Mouse (Mus musculus): ENCODE measurements around the gene Car12.
A peak's percentile ranks its signal among the peaks of the same experiment; 100 is the strongest.

Car12 gene

DNA sequence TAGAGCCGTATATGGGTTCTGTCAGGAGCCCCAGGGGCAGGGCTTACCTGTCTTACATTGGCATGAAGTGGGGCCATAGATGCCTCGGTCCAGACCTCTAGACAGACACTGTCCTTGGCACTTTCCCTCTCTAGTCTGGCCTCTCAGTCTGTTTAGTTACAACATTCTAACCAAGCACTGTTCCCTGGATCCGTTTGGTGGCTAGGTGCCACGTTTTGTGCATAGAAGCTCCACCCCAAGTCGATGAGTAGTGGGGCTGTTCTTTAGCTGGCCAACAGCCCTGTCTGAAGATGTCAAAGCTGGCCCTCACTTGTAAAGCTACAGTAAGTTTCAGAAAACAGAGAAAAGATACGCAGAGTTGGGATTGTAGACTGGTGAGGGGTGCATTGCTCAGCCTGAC lies 2.9 kb upstream of the Car12 start:
- DNase-seq (ENCODE audit: low spot score in 2 of 2) = peak in 1 of 2 experiments; percentile 34

DNA sequence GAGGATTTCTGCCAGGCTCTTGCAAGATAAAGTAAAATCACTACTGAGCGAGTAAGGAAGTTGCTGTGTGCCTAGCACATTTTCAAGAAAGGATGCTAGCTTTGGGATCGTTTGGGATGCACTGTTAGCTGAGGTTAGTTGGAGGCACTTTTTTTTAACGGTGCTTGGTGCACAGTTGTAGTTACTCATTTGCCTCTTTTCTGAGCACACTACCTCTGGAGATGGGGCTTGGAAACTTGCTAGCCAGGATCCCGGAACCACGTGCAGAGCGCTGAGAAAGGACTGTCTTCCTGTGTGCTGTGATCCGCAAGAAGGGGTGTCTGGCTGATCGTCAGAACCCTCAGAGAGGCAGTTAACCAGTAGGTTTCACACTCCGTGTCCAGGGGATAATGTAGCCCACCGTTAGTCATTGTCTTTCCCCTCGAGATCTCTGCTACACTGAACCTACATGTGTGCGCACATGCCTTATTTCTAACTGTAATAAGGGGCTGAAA lies 583 bp downstream of the Car12 start:
- no peak for DNase-seq (ENCODE audit: low spot score in 2 of 2)

DNA sequence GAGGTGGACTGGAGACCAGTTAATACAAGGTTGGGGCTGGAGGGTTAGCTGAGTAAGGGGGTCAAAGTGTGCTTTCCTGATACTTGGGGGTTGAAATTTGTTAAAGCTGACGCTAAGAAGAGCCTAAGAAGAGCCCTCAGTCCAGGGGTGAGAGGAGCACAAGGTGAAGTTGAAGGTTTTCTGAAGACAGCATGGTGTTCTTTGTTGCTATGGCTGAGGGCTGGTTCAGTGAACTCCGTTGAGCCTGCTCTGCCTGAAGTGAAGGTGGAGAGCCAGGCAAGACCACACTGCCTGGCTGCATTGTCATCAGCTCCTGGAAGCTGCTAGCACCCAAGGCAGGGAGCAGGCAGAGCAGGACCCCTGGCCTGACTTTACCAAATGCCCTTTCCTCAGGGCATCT lies 1.9 kb downstream of the Car12 start:
- no peak for DNase-seq (ENCODE audit: low spot score in 2 of 2)

DNA sequence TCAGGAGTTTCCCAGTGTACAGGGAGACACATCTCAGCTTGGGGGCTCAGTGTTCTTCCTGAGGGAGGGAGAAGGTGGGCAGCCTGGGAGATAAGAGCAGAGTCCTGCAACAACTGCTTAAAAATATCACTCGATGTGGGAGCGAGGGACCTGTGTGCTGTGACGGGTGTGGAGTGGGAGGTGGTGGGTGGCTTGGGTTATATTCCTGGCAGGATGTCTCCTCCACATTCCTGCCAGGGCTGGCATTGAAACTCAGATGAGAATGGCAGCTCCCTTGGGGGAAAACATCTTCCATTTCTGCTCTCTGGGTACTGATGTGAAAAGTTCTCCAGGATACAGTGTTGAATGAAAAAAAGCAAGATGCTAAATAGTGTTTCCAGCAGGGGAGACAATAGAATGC lies 3.0 kb downstream of the Car12 start:
- no peak for DNase-seq (ENCODE audit: low spot score in 2 of 2)

DNA sequence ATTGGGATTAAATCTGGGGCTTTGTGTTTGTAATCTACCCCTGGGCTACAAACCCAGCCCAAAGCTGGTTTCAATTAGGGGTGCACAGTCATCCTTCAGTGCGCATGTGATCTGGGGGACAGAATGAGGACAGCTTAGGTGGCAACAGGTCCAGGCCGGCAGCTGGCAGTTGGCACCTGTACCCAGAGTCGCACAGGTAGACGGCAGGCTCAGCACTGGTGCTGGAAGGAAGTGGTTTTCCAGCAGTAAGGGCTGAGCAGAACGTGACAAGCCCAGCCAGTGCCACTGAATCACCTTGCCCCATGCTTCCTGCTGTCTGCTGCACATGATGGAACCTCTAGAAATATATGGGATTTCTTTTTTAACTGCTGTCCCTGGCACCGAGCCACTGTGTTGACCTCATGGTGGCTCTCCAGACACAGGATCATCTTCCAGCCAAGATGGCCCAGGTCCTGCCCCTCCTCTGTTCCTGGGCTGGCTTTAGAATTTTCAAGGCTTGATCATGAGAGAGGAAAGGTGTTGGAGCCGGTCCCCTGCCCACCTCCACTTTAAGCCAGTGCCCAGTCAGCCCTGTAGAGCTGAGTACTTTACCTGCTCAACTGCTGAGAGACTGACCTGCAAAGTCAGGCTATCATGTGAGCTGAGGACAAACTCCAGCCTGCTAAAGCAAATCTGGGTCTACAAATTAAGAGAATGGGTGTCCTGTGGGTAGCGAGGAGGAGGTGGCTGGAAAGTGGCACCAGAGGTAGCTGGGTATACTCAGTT lies 7.4 kb downstream of the Car12 start:
- DNase-seq (ENCODE audit: low spot score in 2 of 2) = no peak

DNA sequence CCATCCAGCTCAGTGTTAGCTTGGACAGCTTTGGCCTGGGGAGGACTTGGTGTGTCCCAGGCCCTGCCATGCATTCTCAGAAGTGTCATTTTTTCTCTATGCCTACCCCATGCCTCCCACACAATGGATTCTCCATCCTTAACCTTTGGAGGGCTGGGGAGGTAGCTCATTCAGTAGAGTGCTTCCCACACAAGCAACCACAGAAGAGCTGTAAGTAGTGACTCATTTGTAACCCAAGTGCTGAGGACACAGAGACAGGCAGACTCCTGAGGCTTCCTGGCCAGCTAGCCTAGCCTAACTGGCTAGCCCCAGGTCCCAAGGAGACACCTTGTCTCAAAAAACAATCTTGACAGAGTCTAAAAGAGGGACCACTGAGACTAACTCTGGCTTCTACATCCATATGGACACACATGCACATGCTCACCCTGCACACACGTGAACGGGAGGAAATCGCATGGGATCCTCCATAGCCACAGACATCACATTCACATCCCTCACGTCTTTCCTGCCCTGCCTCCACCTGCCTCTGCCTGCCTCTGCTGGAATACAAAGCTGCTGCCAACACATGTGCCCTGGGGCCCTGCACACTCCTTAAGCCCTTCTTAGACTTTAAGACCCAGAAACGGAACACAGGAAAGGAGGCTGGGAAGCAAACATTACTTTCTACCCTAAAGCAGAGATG lies 8.8 kb downstream of the Car12 start:
- no peak for DNase-seq (ENCODE audit: low spot score in 2 of 2)

DNA sequence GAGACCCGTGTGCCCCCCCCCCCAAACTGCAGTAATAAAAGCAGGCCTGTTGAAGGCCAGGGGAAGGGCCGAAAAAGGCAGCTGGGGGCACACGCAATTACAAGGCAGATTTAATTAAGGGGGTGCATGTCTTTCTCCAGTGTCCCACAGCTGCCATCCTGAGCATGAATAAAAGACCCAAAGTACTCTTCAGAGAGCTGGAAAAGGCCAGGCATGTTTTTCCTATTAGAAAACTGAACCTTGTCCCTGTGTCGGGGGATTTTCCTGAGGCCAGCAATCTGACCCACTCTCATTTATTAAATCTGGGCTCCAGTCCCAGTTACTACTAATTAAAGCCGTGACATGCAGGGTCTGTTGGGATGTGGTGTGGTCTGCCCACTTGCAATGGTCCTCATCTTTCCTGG lies 9.4 kb downstream of the Car12 start:
- no peak for DNase-seq (ENCODE audit: low spot score in 2 of 2)

DNA sequence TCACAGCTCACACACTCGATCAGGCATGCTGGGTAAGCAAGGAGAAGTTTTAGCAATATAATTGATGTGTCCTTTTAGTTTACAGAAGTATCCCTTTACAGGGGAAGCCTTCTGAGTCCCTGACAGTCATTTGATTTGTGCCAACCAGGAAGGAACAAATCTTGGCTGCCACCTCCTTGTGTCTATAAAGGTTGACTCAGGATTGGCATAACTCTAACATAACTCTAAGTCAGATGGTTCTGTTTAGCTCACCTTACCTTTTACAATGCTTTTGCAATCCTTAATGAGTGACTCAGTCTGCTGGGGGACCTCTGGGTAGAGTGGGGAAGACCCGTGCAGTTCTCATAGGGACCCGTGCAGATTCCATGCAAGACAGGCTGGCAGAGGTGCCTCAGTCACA lies 12.1 kb downstream of the Car12 start:
- DNase-seq (ENCODE audit: low spot score in 2 of 2) = no peak

DNA sequence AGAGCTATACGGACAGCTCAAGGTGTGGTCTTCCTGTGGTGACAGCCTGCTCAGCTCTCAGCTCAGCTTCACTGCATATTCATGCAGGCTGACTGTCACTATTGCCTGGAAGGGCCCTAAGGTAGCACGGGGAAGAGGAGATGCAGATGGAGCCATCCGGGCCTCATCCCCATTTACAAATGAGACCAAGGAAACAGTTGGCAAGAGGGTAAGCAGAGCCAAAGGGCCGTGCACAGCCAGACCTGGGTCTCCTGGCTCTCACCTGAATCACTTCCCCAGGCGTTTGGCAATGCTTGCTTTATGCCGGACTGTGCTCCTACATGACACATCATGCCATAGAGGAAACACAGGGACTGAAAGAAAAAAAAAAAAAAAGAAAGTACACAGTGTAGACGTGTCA lies 13.8 kb downstream of the Car12 start:
- peak in 1 of 2 experiments; percentile 23 for DNase-seq (ENCODE audit: low spot score in 2 of 2)

DNA sequence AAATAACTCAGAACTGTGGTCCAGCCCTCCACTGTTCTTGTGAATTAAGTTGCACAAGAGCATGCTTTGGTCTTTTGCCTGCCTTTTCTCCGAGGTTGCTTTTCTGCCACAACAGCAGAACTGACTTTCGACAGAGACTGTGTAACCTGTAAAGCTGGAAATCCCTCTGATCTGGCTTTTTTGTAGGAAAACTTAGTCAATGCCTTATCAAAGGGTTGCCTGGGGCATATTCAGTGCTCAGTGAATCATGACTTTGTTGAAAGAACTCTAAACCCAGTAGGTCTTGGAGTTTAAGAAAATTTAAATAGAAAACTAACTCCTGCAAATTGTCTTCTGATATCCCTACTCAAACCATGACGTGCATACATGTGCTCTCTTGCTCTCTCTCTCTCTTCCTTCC lies 17.1 kb downstream of the Car12 start:
- no peak for DNase-seq (ENCODE audit: low spot score in 2 of 2)

DNA sequence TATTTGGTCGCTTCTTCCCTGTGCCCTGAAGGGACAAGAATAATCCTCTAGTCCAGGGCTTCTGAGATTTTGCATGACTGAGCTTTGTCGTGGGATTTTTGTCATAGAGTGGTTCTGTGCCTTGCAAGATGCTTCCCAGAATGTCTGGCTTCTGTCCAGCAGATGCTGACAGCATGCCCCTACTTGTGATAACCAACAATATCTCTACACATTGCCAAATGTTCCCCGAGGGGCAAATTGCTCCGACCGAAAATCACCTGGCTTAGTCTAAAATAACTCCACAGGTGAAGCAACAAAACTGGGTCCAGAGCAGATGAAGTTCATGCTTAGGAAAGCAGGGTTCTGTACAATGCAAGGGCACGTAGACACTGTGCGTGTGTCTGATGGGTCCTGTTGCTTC lies 17.8 kb downstream of the Car12 start:
- DNase-seq (ENCODE audit: low spot score in 2 of 2) = no peak

DNA sequence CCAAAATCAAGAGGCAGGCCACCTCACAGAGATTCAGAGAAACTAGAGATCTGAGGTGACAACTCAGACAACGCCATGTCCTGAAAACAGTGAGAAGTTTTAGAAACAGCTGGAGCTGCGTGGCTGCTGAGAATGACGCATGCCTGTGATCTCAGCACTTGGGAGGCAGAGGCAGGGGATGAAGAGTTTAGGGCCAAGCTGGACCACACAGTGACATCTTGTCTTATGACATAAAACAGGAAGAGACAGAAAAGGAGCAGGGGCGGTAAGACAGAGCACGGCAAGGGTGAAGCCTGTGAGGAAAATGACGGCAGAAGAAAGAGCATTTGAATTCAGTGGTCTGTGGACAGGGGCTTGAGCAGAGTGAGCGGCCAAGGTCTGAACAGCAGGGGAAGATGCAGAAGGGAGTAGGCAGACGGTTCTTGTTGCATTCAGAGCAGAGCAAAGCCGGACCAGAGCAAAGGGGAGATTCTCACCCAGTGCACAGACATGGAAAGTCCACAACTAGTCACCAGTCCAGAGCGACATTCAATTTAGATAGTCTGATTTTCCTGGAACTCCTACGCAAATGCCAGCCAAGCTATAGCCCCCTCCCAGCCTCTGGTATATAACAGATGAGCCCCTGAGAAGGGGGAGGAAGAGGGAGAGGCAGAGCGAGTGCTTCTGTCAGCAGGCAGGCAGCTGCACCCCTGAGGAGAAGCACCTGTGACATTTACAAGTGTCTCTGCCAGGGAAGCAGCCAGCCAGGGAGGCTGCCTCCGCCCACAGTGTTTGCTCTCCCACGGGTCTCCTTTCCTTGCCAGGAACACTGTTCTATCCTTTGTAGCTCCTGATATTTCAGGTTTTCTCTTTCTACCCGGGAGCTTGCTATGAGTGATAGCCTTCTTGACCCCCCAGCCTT lies 19.6 kb downstream of the Car12 start:
- peak in 1 of 2 experiments; percentile 26 for DNase-seq (ENCODE audit: low spot score in 2 of 2)

DNA sequence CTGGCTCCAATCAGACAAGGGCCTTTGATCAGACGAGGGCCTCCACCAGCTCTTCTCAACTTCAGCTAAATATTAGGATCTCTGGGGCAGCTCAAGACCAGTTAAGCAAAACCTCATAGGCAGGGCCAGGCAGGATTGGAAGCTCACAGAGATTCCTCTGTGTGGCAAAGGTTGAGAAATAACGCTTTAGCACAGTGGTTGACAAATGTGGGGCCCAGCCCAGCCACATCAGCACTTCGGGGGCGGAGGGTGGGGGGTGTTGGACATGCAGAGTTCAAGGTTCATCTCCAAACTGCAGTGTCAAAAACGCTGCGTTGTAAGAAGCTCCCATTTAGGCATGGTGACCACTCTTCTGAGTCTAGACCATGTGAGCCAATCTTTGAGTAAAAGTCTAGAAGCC lies 21.1 kb downstream of the Car12 start:
- no peak for DNase-seq (ENCODE audit: low spot score in 2 of 2)

DNA sequence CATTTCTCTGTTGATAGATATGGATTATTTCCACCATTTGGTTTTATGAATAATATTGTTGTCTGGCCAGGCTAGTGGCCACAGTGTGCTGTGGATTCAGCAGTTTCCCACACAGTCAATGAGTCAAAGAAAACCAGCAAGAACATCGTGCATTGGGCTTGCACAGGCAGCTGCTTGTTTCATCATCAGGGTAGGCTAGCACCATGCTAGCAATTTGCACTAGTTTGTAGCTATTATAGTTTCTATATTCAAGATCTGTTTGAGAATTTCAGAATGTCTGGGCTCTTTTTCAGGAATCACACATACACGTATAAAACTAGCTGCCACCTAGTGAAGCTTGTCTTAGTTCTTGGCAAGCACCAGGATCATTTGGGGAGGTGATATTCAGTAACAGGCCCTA lies 21.6 kb downstream of the Car12 start:
- no peak for DNase-seq (ENCODE audit: low spot score in 2 of 2)

DNA sequence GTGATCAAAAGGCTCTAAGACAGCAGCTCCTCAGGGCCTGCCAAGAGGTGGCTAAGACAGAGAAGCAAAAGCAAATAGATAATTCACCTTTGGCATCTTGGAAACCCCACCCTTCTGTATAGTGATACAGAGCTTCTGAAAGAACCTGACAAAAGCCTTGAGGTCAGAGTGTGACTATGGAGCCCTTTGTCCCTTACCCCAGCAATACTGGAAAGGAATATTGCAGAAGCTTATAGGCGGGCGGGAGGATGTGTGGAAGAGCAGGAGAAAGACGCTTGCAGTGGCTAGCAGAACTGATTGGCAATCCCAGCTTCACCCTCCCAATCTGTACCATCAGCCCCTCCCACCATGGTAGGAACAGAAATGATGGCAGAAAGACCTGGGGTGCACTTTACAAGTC lies 22.5 kb downstream of the Car12 start:
- no peak for DNase-seq (ENCODE audit: low spot score in 2 of 2)

DNA sequence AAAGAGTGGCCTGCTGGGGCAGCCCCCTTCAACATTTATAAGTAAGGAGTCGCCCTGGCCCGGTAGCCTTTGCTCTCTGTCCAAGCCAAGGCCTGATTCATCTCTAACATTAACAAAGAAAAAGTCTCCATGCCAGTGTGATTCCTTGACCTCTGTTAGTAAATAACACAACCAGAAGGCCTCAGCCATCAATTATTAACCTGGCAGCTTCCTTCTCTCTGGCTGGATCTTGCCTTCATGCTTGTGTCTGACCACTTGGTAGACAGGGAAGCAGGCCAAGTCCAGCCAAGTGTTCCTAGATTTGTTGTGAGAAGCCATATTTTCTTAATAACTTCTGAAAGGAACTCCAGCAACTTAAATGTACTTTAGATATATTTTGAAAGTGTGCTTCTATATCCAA lies 23.1 kb downstream of the Car12 start:
- DNase-seq (ENCODE audit: low spot score in 2 of 2) = no peak

DNA sequence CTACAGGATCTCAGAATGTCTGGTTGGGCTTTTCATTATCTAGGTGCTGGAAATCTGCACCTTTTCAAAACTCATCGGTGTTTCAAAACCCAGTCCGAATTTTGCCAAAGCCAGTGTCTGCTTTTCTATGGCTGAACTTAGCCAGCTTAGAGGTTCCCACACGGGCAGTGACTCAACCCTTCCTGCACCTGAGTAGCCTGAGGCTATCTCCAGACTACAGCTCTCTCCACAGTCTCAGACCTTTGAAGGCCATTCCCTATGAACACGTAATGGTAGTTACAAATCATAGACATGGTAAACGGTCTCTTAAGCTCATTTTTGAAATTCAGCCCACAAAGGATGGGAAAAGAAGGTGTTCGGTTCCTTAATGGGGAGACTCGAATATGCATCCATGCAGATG lies 26.0 kb downstream of the Car12 start:
- no peak for DNase-seq (ENCODE audit: low spot score in 2 of 2)

DNA sequence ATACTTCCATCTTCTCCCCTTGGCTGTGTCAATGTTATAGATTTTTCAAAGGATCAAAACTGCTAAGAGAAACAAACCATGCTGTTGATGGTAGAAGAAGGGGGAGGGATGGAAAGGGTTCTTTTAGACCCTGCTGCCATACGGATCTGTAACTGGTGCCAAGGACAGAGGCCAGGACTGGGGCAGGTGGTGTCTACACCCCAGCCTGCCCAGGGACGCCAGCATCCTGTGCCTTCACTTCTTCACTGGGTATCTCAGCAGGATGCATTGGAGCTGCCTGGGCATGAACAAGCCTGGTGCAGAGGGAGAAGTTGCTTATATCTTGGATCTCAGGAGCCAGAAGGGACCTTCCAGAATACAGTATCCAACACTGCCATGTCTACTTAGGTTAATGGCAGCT lies 31.0 kb downstream of the Car12 start:
- DNase-seq (ENCODE audit: low spot score in 2 of 2) = no peak

DNA sequence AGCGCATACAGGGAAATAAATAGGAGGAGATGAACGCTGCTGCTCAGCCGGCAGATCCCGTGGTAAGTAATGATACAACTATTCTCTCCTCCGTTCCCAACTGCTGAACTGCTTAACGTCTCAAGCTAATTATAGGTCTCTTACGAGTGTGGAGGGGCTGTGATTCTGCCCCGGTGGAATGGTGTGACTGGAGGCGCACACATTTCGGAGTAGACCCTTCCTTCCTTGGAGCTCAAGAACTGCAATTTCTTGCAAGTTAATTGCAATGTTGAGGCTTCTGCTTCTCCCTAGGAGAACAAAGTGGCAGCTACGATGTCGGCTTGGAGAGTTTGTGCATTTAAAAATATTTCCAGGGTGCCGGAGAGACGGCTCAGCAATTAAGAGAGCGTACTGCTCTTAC lies 34.9 kb downstream of the Car12 start:
- DNase-seq (ENCODE audit: low spot score in 2 of 2) = no peak

DNA sequence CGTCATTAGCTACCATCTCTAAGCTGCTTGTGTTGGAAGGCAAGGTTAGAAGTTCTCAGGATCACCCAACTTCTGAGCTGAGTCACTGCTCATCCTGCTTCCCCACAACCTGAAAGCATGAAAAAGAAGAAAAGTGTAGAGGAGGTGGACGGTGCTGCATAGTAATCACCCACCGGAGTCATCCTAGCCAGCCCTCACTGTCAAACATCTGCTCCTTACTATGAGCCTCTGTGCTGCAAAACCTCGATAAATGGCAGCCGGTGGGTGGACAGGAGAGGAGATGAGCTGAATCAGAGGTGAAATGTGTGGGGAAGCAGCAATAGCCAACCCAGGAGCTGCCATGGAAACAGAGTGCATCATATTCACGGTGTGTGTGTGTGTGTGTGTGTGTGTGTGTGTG lies 39.4 kb downstream of the Car12 start:
- DNase-seq (ENCODE audit: low spot score in 2 of 2) = no peak

DNA sequence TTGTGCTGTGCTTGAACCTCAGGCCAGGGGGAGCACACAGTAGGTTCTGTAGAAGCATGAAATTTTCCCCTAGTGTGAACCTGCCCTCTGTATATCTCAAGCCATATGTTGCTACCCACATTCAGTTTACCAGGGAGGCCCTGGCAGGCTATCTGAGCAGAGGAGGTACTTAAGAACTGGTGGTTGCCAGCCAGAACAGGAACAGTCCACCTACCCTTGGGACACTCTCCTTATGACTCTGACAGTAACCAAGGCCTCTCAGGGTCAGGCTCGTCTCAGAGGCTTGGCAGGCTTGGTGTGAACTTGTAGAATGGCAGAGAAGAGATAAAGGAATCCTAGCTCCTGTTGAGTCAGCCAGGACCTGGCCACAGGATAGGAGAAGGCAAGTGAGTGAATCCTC lies 47.5 kb downstream of the Car12 start:
- no peak for DNase-seq (ENCODE audit: low spot score in 2 of 2)

DNA sequence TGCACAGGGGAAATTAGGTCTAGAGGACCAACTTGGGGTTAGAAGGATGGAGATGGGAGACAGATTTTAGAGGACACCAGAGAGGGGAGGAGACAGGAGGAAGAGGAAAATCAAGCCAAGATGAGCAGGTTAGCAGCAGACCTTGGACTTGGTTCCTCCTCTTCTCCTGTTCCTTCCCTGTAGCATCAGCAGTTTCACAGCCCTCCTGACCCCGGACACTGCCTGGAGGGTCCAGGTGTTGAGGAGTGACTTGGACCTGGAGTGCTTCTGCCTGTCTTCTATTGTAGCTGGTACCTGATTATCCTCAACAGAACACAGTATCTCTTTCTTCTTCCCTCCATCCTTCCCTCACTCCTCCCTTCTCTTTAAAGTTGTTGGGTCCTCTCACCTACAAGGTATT lies 55.2 kb downstream of the Car12 start:
- no peak for DNase-seq (ENCODE audit: low spot score in 2 of 2)
